Mouse (Mus musculus) forebrain, embryonic 10.5 days (tissue): ENCODE measurements around the gene 2810004N23Rik. TPM values are rescaled to one million over a fixed set of nuclear protein-coding genes. Genes with fewer than 3 reads are reported as not detected.

Experiments
- DNase-seq: peaks from one replicate; pipeline ENCODE4 v3.0.0-alpha.2; 2017; ENCODE audit warnings: low spot score; ENCODE audit errors: extremely low spot score
- H3K27ac ChIP-seq: fragments of 300-500 bp; sonication (generic); 2 replicates; pipeline ENCODE4 v1.5.1; 2016; ENCODE audit warnings: mild to moderate bottlenecking
- H3K27me3 ChIP-seq: fragments of 300-500 bp; sonication (generic); 2 replicates; pipeline ENCODE4 v1.6.1; 2016; ENCODE audit warnings: mild to moderate bottlenecking; ENCODE audit not compliant: poor library complexity, severe bottlenecking
- H3K36me3 ChIP-seq: fragments of 300-500 bp; sonication (generic); replicated peaks from 2 replicates; pipeline ENCODE4 v1.6.1; 2016; ENCODE audit warnings: mild to moderate bottlenecking, moderate library complexity
- H3K4me1 ChIP-seq: fragments of 300-500 bp; sonication (generic); 2 replicates; pipeline ENCODE4 v1.6.1; 2016
- H3K4me3 ChIP-seq: fragments of 300-500 bp; sonication (generic); 2 replicates; pipeline ENCODE4 v1.5.1; 2016; ENCODE audit warnings: mild to moderate bottlenecking, moderate library complexity
- H3K9me3 ChIP-seq: fragments of 300-500 bp; sonication (generic); 2 replicates; pipeline ENCODE4 v1.6.1; 2016; ENCODE audit warnings: mild to moderate bottlenecking, moderate library complexity
- WGBS: fragments of 180-500 bp; shearing (Covaris S2); methylation state at CpG from one replicate; pipeline ENCODE4 v1.1.7; 2016; 5-methylcytosine and 5-hydroxymethylcytosine counted together
- polyA plus RNA-seq: library from polyadenylated mRNA; unstranded; fragments of >200 nt; fragmentation: Nextera tagmentation; extraction: Ambion mirVana; gene quantifications from 2 replicates; pipeline ENCODE4 v1.2.1, GENCODE M21; 2016

2810004N23Rik gene
- 81.0 and 83.7 TPM in 2 replicates for polyA plus RNA-seq

DNA sequence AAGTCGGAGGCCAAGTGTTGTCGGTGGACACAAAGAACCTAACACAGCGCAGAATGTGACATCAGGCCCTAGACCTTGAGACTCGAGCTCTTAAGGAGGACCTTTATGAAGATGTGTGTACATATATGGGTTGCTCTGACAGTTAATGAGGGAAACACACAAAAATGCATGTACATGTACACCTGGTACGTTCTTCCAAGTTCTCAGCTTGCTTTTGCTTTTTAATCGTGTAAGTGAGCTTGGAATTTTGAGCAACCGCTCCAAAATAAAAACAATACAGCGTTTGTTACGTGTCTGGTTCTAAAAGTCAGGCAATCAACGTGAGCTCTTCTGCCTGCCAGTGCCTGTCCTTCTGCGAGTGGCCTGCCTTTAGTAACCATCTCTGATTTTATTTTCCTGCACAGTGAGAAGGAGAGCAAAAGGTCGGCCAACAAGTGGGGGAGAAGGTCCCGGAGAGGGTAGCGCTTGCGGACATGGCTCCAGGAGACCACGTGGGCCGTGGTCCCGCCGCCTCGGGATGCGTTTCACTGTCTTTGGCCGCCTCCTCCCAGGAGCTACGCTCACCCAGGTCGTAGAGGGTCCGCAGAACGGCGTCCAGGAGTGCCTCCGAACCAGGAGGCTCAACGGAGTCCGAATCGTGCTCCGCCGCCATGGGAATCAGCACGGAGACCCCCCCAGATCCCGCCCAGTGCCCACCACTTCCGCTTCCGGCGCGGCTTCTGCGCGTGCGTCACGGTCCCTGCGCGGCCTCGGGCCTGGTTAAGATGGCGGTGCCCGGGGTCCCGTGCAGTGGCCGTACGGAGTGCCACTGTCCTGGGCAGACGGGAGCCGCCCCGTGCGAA is at the start of gene 2810004N23Rik, which contains the start of gene Gnpat:
2810004N23Rik (minus strand) TSS at position 800 of the 842 bp plus-strand sequence.
Gnpat (plus strand) TSS at position 713 of the 842 bp plus-strand sequence.
- peak within 1 kb of the TSS; percentile 97 for H3K27ac ChIP-seq
- peak; percentile 95 for DNase-seq
- H3K36me3 ChIP-seq: peaks cover 66% of the 10 kb centered on the region
- no peaks in the 10 kb centered on the region for H3K9me3 ChIP-seq
- peaks cover 21% of the 10 kb centered on the region for H3K4me1 ChIP-seq
- no peaks in the 10 kb centered on the region for H3K27me3 ChIP-seq
- WGBS: 1% methylated on average over 55 of the region's 55 CpGs
- peak within 1 kb of the TSS; percentile 81 for H3K4me3 ChIP-seq

DNA sequence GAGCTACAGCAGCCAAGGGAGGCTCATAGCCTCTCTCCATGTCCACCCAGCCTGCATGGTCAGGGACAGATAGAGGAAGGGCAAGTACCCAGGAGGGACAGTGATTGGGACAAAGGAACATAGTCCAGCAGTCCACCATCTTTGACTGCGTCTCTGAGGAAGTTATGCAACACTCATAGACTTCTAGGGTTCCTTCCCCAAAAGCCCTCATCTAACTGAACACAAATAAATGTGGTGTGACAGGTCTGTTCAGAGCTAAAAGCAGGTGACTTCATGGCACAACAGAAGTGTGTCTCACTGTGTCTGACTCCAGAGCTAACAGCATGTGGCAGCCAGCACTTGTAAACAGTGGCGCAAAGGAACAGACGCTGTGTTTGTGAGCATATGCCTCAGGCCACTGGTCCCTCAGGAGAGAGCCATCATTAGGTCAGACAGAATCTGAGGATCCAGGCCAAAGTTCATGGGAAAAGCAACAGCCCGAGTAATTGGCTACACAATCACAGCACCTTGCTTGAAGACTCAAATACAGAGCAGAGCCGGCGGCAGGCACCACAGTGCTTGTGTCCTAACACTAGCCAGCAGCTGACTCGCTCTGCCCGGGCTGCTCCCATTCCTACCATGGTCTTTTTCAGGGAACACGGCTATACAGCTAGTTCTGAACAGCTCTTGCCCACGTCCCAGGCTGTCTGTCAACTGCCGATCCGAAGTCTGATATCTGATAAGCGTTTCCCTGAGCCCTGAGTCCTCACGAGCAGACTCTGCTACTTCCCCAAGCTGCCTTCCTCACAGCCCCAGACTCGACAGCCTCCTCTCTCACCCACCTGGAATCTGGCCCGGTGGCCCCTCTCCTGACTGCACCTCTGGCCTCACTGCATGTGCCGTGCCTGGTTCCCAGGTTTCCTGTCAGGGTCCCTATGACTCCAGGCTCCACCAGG is 49.3 kb upstream of the 2810004N23Rik start:
- Histone ChIP-seq H3K36me3 (peaks cover 93% of the 10 kb centered on the region), H3K9me3 (no peaks in the 10 kb centered on the region), H3K27me3 (no peaks in the 10 kb centered on the region), H3K4me3 (no peak overlapping the region), H3K4me1 (peaks cover 6% of the 10 kb centered on the region; the same call in 1 of the 2 replicates), H3K27ac (no peak overlapping the region)
- no peak for DNase-seq
- WGBS: 83% methylated on average over 17 of the region's 17 CpGs

DNA sequence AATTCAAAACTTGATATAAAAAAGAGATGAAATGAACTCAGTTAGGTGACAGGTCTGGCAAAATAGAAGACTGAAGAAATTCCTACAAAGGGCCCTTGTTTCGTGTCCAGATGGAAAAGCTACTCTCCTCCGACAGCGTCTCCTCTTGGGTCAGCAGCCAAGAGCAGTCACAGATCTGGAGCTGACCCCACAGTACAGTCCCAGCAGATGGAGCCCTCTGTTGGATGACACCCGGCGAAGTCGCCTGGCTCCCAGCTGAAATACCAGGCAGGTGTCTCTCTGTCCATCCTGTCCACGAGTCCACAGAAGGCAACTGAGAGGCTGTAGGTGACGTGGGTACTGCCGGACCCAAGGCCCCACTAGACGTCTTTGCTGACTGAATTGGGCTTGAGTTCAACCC is 47.4 kb upstream of the 2810004N23Rik start:
- Histone ChIP-seq H3K9me3 (no peaks in the 10 kb centered on the region), H3K27ac (no peak overlapping the region), H3K36me3 (peaks cover 100% of the 10 kb centered on the region), H3K4me1 (peaks cover 6% of the 10 kb centered on the region; the same call in 1 of the 2 replicates), H3K4me3 (no peak overlapping the region), H3K27me3 (no peaks in the 10 kb centered on the region)
- DNase-seq: no peak
- 84% methylated on average over 10 of the region's 10 CpGs for WGBS

DNA sequence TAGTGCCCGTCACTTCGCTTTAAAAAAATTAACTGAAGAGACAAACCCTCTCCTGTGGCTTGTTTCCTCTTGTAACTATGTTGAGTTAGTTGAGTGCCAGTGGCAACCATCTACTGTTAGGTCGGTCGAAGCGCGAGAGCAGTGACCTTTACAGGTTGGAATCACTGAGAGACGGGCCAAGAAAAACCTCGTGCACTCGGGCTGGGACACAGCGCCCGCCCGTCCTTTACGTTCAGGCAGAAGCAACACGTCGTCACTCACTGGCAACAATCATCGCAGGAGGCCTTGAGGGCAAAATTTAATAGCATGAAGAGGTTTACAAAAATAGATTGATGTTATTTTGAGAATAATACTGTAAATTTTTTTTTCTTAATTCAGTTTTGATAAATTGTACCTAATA is 47.0 kb upstream of the 2810004N23Rik start:
- DNase-seq: no peak
- WGBS: 98% methylated on average over 16 of the region's 16 CpGs
- peaks cover 99% of the 10 kb centered on the region for H3K36me3 ChIP-seq
- H3K27me3 ChIP-seq: no peaks in the 10 kb centered on the region
- H3K4me3 ChIP-seq: no peak overlapping the region
- no peaks in the 10 kb centered on the region for H3K9me3 ChIP-seq
- no peak overlapping the region for H3K27ac ChIP-seq
- H3K4me1 ChIP-seq: peaks cover 6% of the 10 kb centered on the region; the same call in 1 of the 2 replicates

DNA sequence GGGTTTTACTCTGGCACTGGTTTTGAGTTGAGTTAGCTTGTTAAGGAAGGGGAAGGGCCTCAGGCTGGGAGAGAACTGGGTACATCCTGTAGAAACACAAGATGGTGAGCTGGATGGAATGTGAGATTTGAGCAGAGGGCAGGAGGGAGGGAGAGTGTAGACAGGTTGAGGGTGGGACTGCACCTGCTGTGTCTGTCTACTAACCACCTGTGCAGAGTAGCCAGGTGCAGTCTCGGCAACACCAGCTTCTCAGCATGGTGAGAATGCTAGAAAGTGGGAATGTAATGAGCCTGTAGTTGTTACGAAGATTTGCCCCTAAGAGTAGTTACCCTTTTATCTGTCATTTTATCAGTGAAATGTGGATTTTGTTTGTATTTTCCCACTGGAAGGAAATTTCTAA is 42.6 kb upstream of the 2810004N23Rik start:
- WGBS: 81% methylated on average over 2 of the region's 2 CpGs
- no peaks in the 10 kb centered on the region for H3K4me1 ChIP-seq
- H3K36me3 ChIP-seq: peaks cover 96% of the 10 kb centered on the region

DNA sequence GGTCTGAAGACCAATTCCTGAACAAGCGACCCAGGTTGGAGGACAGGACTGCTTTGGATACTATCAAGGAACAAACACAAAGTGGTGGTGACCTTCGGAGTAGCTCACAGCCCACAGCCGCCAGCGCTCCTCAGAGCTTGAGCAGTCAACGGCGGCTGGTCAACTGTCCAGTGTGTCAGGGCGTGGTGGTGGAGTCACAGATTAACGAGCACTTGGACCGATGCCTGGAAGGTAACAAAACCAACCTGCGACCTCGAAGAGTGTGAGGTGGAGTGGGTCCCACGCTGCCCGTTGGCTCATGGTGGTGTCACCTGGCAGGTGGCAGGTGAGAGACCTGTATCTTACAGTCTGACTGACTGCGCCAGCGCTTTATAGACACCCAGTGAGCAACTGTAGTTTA is 40.3 kb upstream of the 2810004N23Rik start:
- peaks cover 87% of the 10 kb centered on the region for H3K36me3 ChIP-seq
- H3K27ac ChIP-seq: no peak overlapping the region
- no peak for DNase-seq
- 95% methylated on average over 15 of the region's 15 CpGs for WGBS
- no peak overlapping the region for H3K4me3 ChIP-seq
- no peaks in the 10 kb centered on the region for H3K27me3 ChIP-seq
- H3K4me1 ChIP-seq: peaks cover 9% of the 10 kb centered on the region
- H3K9me3 ChIP-seq: no peaks in the 10 kb centered on the region

More for the DNA sequence above, 42.6 kb upstream of the 2810004N23Rik start:
- H3K27me3 ChIP-seq: no peaks in the 10 kb centered on the region
- DNase-seq: no peak
- no peak overlapping the region for H3K4me3 ChIP-seq
- no peaks in the 10 kb centered on the region for H3K9me3 ChIP-seq
- no peak overlapping the region for H3K27ac ChIP-seq

DNA sequence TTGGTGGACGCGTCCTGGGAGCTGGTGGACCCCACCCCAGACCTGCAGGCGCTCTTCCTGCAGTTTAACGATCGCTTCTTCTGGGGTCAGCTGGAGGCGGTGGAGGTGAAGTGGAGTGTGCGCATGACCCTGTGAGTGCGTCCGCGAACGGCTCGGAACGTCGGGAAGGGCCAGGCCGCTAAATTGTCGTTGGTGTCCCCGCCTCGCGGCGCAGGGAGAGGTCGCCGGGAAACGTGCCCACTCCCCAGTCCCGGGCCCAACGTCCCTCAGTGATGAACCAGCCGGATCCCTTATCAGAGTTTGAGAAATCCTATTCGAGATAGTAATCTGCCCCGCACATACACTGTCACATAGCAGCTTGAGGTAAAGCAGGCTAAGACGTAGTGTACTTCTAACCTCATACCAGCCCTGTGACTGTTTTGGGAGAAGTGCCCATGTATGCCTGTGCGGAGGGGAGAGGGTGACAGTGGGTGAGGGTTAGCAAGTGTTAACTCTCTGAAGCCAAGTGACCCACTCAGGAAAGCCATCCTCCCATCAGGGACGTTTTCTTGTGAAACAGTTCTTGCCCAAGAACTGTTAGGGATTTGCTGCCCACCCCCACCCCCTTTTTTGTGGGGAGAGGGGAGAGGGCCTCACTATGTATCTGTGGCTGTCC is 35.5 kb upstream of the 2810004N23Rik start:
- WGBS: 9% methylated on average over 31 of the region's 31 CpGs
- DNase-seq: no peak
- H3K27ac ChIP-seq: peak overlapping the region; percentile 84
- H3K36me3 ChIP-seq: peaks cover 68% of the 10 kb centered on the region
- no peaks in the 10 kb centered on the region for H3K9me3 ChIP-seq
- H3K27me3 ChIP-seq: no peaks in the 10 kb centered on the region
- H3K4me3 ChIP-seq: peak overlapping the region; percentile 98
- H3K4me1 ChIP-seq: peaks cover 31% of the 10 kb centered on the region

DNA sequence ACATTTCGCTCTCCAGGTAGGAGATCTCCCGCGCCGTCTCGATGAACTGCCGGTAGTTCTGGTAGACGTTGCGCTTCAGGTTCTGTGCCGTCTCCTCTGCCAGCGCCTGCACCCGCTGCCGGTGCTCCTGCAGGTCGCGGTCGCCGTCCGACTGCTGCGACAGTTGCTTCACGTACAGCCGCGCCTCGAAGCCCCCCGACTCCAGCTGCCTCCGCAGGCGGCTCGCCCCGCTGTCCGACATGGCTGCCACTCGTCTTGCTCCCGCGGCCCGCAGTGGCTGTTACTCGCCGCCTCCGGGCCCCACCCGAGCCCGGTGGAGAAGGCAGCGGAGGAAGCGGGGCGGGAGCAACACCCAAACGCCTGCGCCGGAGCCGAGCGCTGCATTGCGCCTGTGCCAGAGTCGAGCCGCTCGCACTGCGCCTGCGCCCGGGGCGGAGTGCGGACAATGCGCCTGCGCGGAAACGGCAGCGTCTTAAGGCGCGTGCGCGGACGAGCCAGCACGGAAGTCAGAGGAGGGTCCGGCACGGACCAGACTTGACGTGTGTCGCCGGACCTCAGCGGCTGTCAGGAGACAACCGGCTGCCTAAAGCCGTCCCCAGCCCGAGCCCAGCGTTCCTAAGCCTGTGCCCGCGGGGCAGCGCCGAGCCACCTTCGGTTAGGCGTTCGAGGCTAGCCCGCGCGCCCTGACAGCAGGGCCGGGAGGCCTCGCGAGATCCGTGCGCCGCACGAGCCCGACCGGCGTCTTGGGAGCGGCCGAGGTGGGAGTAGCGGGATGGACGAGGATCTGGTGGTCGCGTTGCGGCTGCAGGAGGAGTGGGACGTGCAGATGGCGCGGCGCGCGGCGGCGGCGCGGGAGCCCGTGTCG is 34.7 kb upstream of the 2810004N23Rik start, which contains the start of the genes Exoc8 and Sprtn:
Exoc8 (minus strand) TSS at position 320 of the 865 bp plus-strand sequence.
Sprtn (plus strand) TSS at position 501 of the 865 bp plus-strand sequence.
- H3K36me3 ChIP-seq: peaks cover 68% of the 10 kb centered on the region

DNA sequence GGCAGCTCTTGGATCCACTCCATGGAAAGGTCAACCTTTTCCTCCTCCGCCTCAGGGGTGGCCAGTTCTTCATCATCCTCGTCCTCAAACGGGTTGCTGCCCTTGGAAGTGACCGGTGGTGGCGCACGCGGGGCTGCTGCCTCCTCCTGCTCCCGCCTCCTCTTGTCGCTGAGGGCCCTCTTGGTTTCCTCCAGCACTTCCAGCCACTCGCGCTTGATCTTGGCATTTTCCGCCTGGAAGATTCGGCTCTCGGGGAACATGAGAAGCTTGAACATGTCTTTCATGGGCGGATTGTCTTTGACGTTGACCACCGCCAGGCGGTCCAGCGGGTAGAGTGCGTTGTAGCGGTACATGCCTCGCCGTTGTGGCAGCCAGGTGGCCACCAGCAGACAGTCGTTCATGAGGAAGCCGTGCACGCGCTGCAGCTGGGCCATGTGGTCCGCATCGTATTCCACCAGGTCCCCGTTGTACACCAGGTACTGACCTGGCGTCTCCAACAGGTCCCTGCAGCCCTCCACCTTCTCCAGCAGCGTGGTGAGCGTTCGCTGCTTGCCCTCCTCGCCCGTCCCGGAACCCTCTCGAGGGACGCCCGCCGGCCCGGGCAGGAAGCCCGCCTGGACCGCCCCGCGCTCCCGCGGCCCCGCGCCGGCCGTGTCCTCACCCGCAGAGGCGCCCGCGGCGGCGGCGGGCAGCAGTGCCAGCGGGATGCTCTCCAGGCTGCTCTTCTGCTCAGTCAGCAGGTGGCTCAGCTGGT is 33.9 kb upstream of the 2810004N23Rik start:
- 2% methylated on average over 60 of the region's 60 CpGs for whole genome bisulfite sequencing
- H3K27me3 ChIP-seq: no peaks in the 10 kb centered on the region
- peaks cover 31% of the 10 kb centered on the region for H3K4me1 ChIP-seq
- peak; percentile 65 for DNase-seq
- H3K27ac ChIP-seq: peak overlapping the region; percentile 84
- peak overlapping the region; percentile 98 for H3K4me3 ChIP-seq
- H3K9me3 ChIP-seq: no peaks in the 10 kb centered on the region
- H3K36me3 ChIP-seq: peaks cover 68% of the 10 kb centered on the region

More for the DNA sequence above, 34.7 kb upstream of the 2810004N23Rik start, which contains the start of the genes Exoc8 and Sprtn:
- H3K27ac ChIP-seq: peak within 1 kb of the TSS; percentile 84
- DNase-seq: peak; percentile 96
- H3K4me1 ChIP-seq: peaks cover 31% of the 10 kb centered on the region
- WGBS: under 1% methylated on average over 114 of the region's 114 CpGs
- H3K9me3 ChIP-seq: no peaks in the 10 kb centered on the region
- no peaks in the 10 kb centered on the region for H3K27me3 ChIP-seq
- peak within 1 kb of the TSS; percentile 98 for H3K4me3 ChIP-seq

DNA sequence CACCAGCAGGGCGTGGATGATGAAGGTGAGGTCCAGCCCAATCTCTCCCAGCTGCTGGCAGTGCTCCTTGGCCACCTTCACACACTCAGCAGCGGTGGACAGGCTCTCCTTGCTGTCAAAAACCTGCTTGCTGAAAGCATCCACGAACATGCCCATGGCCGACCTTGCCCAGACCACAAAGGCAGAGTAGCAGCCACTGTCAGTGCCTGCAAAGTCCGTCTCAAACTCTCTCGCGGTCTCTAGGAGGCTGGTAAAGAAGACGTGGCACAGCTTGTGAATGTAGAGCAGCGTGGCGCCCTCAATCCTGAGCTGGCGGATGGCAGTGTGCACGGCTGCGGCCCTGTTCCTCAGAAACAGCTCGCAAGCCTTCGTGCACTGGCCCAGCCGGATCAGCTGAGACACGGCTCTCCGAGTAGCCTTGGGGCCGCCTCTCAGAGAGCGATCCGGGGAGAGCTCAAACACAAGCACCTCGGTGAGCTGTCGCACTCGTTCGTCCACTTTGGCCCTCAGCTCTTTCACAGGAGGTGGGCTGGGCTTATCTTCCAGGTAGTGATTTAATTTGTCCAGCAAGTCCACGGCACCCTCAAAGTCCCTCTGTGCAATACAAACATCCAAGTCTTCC is 33.2 kb upstream of the 2810004N23Rik start:
- Histone ChIP-seq H3K9me3 (no peaks in the 10 kb centered on the region), H3K36me3 (peaks cover 70% of the 10 kb centered on the region), H3K4me1 (peaks cover 31% of the 10 kb centered on the region), H3K4me3 (peak overlapping the region; percentile 98), H3K27me3 (no peaks in the 10 kb centered on the region), H3K27ac (peak overlapping the region; percentile 84; the same call in 1 of the 2 replicates)
- DNase-seq: no peak
- WGBS: 89% methylated on average over 26 of the region's 26 CpGs
